Mouse (Mus musculus) cerebellum, adult (tissue): ENCODE data around the gene Sept9.

ENCODE experiments used
- ATAC-seq: cut with Nextera tagmentation; 2 replicates; pipeline ENCODE4 v1.9.2; 2017; ENCODE audit warnings: mild to moderate bottlenecking, moderate library complexity, mixed read lengths; ENCODE audit not compliant: insufficient number of reproducible peaks, low FRiP score, low TSS enrichment

Sept9 gene

DNA sequence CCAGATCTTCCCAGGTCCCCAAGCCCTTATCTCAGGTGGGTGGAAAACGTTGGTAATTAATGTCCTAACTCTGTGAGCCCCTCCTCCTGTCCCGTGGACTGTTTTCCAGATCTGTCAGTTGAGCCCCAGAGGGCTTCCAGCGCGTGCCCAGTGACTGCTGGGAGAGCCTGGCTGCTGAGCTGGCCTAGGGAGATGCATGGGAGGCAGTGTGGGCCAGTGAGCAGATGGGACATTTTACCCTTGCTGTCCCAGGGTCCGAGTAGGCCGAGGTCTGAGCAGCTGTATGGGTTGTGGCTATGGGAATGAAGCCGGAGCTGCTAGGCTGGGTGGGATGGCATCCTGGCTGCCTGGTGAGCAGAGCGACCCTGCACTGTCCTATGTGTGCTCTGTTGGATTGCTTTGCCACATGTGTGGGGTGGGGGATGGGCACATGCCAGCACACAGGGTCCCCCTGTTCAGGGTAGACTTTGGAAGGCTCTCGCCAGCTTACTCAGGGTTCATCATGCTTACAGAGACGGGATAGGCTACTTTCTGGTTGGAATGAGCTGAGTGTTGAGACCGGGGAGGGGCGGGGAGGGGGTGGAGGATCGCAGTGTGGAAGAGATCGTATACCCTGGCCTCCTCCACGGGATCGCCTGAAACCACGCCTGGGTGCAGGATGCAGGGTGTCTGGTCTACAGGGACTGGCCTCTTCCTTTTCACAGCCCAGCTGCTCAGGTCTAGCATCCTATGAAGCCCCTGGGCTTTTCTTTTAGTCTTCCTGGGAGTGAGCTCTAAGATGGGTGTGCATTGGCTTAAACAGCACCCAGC lies 109.9 kb downstream of the Sept9 start:
- ATAC-seq = no peak

DNA sequence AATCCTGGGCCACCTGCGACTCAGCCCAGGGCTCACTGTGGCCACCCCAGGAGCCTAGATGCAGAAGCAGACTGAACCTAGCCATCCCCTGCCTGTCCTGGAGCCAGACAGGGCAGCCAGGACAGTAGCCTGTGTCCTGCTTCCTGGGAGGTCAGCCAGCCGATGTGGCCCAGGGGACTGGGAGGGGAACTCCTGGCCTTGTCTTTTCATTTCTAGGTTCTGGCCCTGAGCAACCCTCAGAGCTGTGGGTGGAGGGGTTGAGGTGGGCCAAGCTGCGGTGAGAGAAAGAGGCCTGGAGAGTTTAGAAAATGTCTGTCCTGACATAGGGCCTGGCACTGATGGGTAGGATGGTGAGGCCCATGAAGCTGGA lies 110.4 kb downstream of the Sept9 start:
- no peak for ATAC-seq

DNA sequence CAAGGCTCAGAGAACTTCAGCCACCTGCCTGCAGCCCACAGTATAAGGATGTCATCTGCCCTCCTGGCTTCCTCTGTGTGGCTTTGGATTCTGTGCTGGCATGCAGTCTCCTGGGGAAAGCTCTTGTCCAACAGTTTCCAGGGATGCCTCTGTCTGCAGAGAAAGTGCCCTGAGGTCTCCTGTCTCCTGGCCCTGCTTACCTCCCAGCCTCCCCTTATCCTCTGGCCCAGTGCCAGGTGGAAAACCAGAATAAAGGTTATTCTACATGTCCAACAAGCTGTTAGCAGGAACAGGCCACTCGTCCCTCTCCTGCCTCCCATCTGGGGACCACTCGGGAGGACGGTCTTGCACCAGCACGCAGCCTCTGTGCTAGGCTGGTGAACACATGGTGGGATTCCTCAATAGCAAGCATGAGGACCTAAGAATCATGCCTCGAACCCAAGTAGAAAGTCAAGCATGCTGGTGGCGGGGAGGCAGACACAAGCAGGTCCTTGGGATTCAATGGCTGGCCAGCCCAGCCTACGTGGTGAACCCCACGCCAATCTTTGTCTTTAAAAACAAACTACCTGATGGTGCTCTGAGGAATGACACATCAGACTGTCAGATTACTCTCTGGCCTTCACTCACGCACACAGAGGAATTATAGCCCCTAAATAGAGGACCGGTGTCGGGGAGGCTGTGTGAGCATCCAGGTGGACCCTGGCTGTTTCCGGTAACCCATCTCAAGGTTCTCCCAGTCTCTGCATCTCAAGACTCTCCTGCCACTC lies 111.1 kb downstream of the Sept9 start:
- no peak for ATAC-seq

DNA sequence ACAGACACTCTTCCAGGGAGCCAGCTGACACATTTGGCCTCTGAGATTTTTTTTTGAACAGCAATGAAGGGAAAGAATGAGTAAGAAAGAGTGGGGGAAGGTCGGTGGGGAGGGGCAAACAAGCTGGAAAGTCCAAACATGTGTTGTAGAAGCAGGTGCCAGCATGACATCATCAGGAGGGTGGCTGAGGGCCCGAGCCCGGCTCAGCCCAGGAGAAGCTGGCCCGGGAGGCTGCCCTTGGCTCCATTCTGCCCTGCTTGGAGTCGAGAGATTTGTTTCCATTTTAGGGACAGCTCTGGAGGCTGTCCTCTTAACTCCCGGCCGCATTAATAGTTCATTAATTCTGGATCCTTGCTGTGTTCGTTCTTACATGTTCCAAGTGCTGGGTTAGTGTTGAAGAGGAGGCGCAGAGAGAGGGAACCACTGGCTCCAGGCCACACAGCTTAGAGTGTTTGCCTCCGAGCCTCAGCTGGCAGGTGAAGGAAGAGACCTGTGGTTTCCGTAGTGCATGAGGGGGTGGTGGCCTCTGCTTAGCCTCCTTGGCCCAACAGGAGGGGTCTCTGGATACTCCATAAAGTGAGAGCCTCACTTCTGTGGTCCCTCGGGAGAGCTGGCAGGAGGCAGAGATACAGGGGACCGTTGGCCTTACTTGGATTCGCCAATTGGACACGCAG lies 111.8 kb downstream of the Sept9 start:
- no peak for ATAC-seq

DNA sequence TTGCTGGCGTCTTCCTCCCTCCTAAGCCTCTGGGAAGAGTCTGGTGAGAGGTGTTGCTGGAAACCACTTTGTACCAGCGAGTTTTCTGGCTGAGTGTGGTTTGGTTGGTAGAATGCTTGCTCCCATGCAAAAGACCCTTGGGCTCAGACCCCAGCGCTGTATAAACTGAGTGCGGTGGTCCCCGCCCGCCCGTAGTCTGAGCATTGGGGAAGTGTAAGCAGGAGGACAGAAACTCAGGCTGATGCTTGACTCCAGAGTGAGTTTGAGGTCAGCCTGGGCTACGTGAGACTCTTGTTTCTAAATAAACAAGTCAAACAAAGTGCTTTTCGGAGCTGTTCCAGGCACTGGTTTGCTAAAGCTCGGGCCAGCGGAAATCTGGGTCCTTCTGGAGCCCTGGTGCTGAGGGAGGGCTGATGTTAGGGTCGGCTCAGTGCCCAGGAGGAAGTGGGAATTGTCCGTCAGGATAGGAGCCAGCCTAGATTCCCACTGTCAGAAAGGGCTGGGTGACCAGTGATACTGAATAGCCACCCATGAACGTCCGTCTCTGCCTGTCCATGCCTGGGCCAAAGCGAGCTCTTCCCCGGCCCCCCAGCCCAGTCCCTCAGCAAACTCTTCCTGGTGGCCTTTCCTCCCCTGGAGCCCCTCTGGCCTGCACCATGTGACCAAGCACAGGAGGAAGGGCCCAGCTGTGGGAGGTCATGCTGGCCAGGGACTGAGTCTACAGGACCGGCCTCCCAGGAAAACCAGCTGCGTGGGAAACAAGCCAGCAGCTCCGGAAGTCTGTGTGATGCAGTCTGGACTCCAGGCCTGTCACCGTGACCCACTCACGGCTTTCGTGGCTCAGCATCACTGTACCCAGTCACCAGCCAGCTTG lies 112.8 kb downstream of the Sept9 start:
- ATAC-seq = no peak

DNA sequence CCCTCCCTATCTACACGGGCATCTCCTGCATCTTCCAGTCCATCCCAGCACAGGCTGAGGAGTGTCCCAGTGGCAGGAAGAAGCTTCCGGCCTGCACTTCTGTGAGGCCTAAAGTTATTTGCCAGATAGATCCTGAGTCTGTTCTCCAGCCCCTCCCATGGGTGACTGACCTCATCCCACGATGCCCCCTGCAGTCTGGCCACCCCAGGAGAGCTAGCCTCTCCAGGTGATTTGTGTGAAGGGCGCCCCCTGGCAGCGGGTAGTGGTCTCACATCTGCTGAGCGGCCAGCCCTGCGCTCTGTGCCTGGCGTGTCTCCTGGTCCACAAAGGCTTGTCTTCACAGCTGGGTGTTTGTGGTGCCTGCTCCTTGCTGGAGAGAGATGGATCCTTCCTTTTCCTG lies 113.5 kb downstream of the Sept9 start:
- ATAC-seq = no peak

DNA sequence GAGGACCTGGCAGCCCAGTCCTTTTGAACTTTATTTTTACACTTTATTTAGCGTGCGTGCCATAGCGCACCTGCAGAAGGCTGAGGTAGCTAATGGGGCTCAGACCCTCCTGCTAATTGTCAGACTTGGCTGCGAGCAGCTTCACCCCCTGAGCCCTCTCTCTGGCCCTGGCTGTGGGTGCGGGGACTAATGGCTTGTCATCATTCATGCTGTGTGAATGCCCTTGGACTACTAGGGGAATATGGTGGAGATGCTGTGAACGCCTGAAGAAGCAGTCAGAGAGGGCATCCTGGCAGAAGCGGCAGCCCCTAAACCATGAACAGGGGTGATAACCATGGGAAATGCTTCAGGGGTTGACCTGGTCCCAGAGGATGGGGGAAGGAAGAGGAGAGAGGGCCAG lies 114.0 kb downstream of the Sept9 start:
- ATAC-seq = no peak

DNA sequence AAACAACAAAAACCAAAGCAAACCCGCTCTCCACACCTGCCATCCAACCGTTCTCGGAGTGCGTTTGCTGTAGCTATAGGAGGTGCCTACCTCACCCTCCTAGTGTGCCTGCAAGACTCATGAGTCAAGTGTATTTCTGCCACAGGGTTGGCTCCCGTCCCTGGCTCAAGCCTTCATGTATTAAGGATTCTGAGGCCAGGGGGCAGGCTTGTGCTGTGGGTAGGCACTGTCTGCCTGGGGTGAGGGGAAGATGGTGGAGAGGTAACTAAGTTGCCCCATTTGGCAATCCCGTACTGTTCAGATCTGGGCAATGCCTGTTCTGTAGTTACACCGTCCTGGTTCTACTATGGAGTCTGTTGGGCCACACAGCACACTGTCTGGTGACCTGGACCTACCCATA lies 114.6 kb downstream of the Sept9 start:
- no peak for ATAC-seq

DNA sequence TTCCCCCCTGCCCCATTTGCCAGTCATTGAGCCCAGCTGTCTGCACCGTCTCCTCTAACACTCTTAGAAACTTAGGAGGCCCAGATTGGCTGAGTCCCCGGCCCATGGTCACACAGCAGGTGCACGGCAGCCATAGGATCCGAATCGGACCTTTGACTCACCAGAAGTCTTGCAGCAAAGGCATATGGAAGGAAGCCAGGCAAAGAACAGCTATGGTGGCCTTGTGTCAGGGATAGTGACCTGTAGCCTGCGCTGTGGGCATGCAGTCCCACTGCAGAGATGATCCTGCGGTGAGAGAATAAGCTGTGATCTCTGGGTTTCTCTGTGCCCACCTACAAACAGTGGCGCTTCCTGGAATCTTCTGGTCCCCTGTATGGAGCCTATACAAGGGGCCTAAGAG lies 115.1 kb downstream of the Sept9 start:
- ATAC-seq = no peak

DNA sequence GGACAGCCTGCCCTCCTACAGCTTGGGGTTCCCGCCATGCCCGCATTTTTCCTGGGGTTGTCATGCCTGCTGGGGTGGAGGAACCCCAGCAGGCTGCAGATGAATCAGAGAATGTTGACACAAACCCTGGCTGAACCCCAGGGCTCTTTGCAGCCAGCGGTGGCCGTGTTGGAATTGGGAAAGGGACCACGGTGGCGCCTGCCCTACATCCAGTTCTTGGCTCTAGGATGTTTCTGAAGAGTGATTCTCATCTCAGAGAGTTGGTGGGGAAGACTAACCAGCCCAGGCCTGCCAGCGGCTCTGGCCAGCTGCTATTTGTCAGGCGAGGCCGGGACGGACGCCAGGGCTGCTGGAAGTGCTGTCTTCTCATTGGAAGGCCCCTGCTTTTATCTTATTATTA lies 115.8 kb downstream of the Sept9 start:
- ATAC-seq = no peak

DNA sequence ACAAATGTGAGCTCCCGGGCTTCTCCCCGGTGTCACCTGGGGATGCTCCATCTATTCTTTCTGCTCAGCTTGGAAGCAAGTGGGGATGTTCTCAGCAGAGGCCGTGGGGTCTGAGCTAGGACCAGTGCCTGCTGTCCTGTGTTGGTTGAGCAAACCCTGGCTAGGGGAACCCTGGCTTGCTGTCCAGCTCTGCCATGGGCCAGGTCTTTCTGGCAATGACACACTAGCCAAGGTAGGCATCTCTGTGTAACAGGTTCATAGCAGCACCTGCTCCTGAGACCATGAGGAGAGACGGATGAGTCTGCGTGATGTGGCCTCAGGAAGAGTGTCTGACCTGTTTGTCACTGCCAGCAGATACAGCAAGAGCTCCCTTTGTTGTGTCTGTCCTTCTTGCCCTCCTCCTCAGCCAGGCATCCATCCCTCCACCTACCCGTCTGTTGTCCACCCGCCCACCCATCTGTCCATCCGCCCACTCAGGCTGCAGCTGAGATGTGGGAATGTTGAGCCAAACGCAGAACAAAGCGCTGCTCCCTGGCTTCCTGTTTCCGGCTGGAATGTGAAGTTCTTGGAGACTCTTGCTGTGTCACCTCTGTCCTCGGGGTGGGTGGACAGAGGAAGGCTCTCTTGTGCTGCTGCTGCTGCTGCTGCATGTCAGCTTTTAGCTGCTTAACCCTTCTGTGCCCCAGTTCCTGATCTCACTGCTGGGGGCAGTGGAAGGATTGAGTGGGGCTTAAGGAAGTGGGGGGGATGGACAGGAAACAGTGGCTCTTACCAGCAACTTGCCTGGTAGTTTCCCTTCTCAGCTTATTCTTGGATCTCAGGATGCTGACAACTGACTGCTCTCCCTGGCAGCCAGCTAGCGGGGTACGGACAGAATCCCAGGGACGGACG lies 117.2 kb downstream of the Sept9 start:
- ATAC-seq = peak; percentile 38; the same call in 1 of the 2 replicates

DNA sequence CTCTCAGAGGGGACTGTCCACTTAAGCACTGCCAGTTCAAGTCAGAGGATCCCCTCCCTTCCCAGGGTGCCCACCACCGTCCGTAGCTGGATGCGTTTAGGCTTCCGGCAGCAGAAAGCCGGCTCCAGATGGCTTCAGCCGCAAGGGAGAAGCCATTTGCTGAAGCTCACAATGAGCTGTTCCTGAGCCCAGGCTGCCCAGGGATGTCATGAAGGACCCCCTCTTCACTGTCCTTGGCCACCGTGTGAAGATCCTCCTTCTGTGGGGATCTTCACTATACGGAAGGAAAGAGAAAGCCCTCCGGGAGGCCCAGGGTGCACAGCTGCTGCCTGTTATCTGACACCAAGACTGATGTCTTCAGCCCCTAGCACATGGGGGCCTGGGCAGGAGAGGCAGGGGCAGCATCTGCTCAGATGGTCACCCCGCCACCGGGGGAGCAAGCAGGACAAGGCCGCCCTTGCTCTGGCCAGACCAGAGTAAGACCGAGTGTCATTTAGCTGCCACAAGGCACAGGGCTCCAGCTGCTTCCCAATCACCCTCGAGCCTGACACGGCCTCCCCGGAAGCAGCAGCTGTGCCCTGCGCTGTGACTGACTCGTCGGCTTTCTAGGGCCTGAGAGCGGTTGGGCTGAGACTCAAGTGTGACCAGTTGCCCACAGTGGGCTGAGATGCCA lies 118.1 kb downstream of the Sept9 start:
- no peak for ATAC-seq

DNA sequence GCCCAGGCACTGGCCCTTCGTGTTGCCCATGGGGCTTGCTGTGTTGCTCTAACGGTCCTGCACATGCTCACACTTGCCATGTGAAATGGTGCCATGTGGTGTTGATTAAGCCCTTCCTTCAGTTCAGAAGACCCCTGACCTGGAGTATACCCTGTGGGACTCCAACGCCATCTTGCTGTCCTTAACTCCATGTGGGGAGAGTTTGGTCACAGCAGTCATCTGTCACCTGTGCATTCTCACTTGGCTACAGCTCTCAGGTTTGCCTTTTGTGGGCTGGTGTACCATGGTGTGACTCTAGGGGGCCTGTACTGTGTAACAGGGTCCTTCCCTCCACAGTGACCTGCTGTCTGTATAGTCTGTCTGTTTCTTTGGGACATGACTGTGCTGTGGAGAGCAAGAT lies 118.7 kb downstream of the Sept9 start:
- no peak for ATAC-seq

DNA sequence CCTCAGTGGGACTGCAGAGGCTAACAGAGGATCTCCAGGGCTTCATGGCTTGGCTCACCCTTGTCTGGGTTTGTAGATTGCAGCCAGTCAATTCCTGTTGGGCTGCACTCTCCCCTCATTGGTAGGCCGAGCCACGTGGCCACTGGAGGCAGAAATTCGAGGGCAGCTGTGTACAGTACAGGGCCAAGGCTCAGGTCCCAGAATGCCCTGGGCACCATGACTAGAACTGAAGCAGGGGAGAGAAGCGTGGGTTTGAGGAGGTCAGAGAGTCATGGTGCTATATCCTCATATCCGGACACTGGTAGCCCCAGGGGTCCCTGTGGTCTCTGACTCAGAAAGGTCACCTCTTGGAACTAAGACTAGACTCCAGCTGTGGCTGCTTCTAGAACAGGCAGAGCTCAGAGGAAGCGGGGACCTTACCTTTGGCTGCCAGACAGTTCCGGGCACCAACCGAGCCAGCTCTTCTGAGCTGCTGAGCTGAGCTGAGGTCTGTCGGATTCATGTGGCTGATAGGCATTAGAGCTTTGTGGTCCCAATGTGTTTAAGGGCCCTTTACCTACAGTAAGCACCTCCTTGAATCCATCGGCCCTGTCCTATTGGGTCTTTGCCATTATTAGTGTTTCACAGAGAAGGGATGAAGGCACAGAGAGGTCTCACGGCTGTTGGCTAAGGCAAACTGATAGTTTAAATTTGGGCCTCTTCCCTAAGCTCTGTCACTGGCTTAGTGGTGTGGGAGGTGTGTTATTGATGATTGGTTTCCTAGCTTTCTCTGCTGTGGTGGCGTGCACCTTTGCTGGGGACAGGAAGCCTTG lies 119.5 kb downstream of the Sept9 start:
- no peak for ATAC-seq

DNA sequence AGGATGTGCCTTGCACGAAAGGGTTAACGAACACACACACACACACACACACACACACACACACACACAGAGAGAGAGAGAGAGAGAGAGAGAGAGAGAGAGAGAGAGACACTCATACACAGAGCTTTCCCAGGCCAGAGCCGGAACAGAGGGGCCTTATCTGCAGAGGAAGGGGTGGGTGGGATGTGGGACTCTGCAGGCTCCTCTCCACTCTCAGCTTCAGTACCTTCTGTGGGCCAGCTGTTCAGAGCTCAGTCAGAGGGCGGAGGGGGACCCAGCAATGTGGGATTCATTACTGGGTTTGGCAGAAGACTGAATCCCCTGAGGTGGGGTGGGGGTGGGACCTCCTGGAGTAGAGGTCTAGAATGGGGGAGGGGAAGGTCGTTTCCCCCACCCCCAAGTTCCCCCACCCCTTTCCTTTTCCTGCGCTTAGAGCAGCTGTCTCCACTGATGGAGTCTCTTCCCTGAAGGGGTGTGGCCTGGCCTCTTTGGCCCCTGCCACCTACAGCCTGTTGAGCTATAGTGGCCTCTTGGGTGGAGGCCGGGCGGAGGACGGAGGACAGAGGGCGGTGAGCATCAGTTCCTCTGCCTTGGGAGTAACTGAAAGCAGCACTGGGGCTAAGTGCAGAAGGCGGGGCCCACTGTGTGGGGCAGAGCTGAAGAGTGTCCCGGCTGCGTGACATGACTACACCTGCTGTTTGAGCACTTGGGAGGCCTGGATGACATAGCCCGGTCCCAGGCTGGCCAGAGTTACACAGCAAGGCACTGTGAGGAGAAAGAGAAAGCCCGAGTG lies 120.3 kb downstream of the Sept9 start:
- ATAC-seq = no peak

DNA sequence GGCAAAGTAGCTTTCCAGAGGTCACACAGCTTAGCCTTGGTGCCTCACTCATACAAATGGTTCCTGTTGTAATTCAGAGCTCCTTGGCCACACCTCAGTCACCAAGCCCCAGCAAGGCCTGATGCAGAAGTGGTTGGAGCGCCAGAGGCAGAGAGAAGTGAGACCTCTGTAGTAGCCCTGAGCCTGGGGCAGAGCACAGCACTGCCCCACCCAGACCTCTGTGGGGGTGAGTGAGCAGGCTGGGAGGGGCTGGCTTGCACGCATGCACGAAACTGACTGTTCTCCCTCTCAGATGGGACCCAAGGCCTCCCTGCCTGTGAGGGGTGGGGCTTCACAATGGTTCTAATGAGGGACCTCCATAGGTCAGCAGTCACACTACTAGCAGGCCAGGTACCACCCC lies 121.0 kb downstream of the Sept9 start:
- ATAC-seq = no peak

DNA sequence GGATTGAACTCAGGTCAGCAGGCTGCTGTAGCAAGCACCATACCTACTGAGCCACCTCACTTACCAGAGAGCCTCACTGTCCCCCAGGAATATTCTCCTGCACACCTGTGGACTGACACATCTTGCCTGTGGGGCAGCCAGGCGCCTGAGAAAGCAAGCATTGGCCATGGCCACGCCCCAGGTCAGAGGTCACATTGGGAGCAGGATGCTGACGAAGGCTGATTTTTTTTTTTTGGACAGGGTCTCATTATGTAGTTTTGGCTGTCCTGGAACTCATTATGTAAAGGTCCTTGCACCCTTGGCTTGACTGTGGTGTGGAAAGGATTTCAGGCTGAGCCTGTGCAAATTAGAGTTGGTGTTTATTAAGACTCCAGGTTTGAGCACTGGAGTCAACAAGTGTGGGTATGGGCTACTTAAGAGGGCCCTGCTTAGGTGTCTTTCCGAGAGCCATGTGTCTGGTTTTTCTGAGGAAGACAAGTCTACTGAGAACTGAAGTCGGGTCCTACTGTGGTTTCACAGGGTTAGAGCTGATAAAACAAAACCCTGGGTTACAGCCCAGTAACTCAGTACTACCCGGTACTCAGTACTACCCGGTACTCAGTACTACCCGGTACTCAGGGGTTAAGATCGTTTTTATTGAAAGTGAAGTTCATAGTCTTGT lies 122.0 kb downstream of the Sept9 start:
- no peak for ATAC-seq
